Mouse (Mus musculus) kidney, embryonic 16.5 days (tissue): ENCODE data around the gene Chrm4. TPM values are rescaled to one million over a fixed set of nuclear protein-coding genes. Genes with fewer than 3 reads are reported as not detected.

Source experiments
- ATAC-seq: fragments of 200-750 bp; cut with Nextera tagmentation; 2 replicates; pipeline ENCODE4 v1.8.0; 2017; ENCODE audit warnings: moderate TSS enrichment; ENCODE audit not compliant: low FRiP score, low TSS enrichment
- H3K27ac ChIP-seq: fragments of 300-500 bp; sonication (generic); 2 replicates; pipeline ENCODE4 v1.5.1; 2014; ENCODE audit warnings: low read length
- H3K27me3 ChIP-seq: fragments of 300-500 bp; sonication (generic); 2 replicates; pipeline ENCODE4 v1.6.1; 2014; ENCODE audit warnings: low read length, control low read depth, mixed read lengths; ENCODE audit not compliant: insufficient read depth
- H3K36me3 ChIP-seq: fragments of 300-500 bp; sonication (generic); 2 replicates; pipeline ENCODE4 v1.6.1; 2014; ENCODE audit warnings: low read length, control low read depth, mixed read lengths; ENCODE audit not compliant: insufficient read depth
- H3K4me1 ChIP-seq: fragments of 300-500 bp; sonication (generic); 2 replicates; pipeline ENCODE4 v1.6.1; 2014; ENCODE audit warnings: low read length, control low read depth, mixed read lengths; ENCODE audit not compliant: insufficient read depth
- H3K4me2 ChIP-seq: fragments of 300-500 bp; sonication (generic); replicated peaks from 2 replicates; pipeline ENCODE4 v1.6.1; 2014; ENCODE audit warnings: low read depth, low read length
- H3K4me3 ChIP-seq: fragments of 300-500 bp; sonication (generic); 2 replicates; pipeline ENCODE4 v1.5.1; 2014; ENCODE audit warnings: mild to moderate bottlenecking, low read length
- H3K9ac ChIP-seq: fragments of 300-500 bp; sonication (generic); replicated peaks from 2 replicates; pipeline ENCODE4 v1.6.1; 2014; ENCODE audit warnings: low read length
- H3K9me3 ChIP-seq: fragments of 300-500 bp; sonication (generic); 2 replicates; pipeline ENCODE4 v1.6.1; 2016; ENCODE audit warnings: low read length, control low read depth
- WGBS: fragments of 180-500 bp; shearing (Covaris S2); extraction: QIAGEN DNeasy Blood & Tissue Kit; methylation state at CpG from one replicate; pipeline ENCODE4 v1.1.7; 2014; 5-methylcytosine and 5-hydroxymethylcytosine counted together
- polyA plus RNA-seq: library from polyadenylated mRNA; unstranded; fragments of >200 nt; fragmentation: Nextera tagmentation; extraction: Ambion mirVana; gene quantifications from 2 replicates; pipeline ENCODE4 v1.2.1, GENCODE M21; 2015

Gene Chrm4
- polyA plus RNA-seq, 1 experiment from 2014 or later, result 0.11 TPM

DNA sequence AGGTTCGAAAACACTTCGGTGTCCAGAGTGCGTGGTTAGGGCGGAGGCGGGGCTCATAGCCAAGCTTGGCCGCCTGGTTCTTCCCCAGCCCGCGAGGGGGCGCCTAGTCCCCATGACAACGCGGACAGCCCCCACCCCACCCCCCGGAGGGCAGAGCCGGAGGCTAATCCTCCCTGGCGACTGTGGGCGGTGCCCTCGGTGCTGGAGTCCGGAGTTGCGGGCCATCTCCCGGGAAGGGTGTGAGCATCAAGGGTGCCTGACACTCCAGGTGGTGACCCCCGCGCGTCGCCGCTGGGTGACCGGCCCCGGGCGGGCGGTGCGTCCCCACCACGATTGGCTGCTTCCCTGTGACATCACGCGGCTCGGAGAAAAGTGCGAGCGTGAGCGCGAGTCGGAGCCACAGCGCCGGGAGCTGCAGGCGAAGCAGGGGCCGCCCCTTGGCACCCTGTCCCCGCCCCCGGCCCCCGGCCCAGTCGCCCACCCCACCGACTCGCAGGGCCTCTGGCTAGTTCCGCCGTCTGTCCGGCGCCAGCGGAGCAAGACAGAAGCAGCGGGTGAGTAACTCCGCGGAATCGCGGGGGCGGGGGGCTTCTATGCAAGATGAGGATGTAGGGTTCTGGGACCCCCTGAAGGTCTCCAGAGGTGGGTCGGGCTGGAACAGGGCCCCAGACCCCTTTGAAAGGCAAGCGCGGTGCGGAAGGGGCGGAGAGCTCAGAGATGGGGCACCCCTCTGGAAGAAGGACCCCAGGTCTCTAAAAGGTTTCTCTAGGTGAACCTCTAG, 5.1 kb upstream of the Chrm4 start:
- Histone ChIP-seq H3K27me3 (peaks cover 42% of the 10 kb centered on the region), H3K4me2 (peak overlapping the region; percentile 98), H3K4me1 (peaks cover 27% of the 10 kb centered on the region), H3K9ac (peak overlapping the region; percentile 45; the same call in 1 of the 2 replicates), H3K9me3 (no peaks in the 10 kb centered on the region), H3K4me3 (peak overlapping the region; percentile 62), H3K36me3 (peaks cover 16% of the 10 kb centered on the region), H3K27ac (no peak overlapping the region)
- WGBS, result under 1% methylated on average over 64 of the region's 64 CpGs
- peak; percentile 58 for ATAC-seq

DNA sequence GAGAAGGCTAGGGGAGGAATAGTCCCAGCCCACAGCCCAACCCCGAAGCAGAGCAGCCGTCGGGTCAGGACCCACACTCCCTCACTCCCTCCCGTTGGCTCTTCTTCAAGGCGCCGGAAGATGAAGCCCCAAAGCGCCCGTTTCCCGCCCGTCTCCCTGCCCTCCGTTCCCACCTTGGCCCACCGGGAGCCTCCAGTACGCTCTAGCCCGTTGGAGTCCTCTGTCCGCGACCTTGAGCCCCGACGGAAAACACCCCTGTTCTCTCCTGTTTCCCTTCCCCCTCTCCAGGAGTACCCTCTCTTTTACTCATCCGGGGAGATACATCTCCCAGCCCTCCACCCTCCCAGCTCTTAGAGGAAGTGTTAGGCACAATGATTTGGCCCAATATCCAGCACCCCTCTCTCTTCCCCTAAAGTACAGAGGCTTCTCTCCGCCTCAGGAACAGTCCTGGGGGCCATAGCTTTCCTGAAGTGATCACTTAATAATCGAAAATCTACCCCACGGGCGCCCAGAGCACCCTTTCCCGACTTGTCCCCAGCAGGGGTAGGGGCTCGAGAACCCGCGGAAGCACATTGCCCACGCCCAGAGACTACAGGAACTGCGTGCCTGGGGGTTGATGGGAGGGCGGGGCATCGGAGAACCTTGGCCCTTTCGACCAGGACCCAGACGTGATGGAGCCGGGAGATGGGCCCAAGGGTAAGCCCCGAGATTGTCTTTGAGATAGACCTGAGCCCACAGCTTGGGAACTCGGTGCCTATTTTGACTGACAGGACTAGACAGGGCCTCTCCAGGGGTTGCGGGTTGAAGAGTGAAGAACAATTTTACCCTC, 4.2 kb upstream of the Chrm4 start:
- peak overlapping the region; percentile 98 for H3K4me2 ChIP-seq
- 2% methylated on average over 37 of the region's 37 CpGs for WGBS
- no peak; the same call in 1 of the 2 replicates for ATAC-seq

DNA sequence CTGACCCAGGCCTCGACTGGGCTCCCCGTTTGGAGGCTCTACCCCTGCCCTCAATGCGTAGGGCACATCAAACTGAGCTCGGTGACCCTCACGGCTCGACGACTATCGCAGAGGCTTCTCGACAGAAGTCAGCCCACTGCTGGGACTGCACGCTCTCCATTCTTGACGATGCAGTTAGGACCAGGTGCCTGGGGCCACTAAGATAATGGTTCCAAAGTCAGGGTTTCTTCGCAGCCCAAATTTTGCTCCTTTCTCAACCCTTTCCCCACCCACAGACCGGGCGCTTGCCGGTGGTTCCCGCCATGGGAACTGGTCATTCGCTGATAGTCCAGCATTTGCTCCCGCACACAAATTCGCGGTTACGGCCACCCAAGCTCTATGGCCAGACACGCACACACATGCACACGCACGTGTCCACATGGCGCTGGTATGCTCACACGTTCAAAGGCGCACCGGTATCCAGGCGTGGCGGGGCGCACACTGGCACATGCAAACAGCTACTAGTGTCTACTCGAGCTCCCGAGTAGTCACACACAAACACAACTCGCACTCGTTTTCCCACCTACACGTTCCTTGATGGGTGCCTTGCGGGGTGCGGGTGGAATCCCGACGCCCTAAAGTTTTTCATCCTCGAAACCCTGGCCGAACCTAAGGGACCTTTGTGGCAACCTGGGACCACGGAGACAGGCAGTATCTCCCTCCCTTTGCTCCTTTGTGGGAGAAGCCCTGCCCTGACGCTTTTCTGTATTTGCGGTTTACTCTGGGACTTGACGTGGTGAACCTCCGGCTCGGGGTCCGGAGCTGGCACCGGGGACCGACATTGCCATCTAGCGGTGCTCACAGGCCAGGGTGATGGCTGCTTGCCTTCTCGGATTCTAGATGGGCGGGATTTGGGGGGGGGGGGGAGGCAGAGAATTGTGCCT, 3.4 kb upstream of the Chrm4 start:
- H3K9ac ChIP-seq, result no peak overlapping the region
- ATAC-seq, result no peak

More for the DNA sequence above, 4.2 kb upstream of the Chrm4 start:
- no peak overlapping the region for H3K27ac ChIP-seq
- H3K4me3 ChIP-seq, result peak overlapping the region; percentile 62
- peaks cover 42% of the 10 kb centered on the region for H3K27me3 ChIP-seq
- peaks cover 27% of the 10 kb centered on the region for H3K4me1 ChIP-seq
- H3K9ac ChIP-seq, result no peak overlapping the region
- H3K9me3 ChIP-seq, result no peaks in the 10 kb centered on the region
- peaks cover 8% of the 10 kb centered on the region for H3K36me3 ChIP-seq

DNA sequence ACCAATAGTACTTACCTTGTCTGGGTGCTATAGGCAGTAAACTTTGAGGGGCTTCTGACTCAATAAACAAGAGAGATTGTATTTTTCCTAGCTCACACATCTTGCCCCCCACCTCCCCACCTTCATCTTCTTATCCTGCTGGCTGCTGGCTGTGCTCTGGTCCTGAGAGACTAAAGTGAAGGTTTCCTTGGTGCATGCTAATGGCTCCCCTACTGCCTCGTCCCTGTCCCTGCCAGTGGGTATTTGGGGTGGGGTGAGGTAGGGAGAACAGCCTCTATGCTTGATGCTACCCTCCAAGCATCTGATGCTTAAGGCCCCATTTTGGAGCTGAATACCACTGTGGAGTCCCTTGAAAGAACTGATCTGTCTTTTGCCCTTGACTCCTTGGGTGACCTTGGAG, 2.3 kb upstream of the Chrm4 start:
- peaks cover 42% of the 10 kb centered on the region for H3K27me3 ChIP-seq
- 75% methylated on average over 1 of the region's 1 CpGs for WGBS
- no peaks in the 10 kb centered on the region for H3K36me3 ChIP-seq
- H3K4me1 ChIP-seq, result peaks cover 31% of the 10 kb centered on the region
- H3K9ac ChIP-seq, result no peak overlapping the region
- no peak for ATAC-seq
- H3K4me3 ChIP-seq, result no peak overlapping the region
- H3K9me3 ChIP-seq, result no peaks in the 10 kb centered on the region
- H3K4me2 ChIP-seq, result no peak overlapping the region
- no peak overlapping the region for H3K27ac ChIP-seq

More for the DNA sequence above, 3.4 kb upstream of the Chrm4 start:
- WGBS, result 4% methylated on average over 54 of the region's 54 CpGs
- Histone ChIP-seq H3K4me2 (peak overlapping the region; percentile 48), H3K27me3 (peaks cover 42% of the 10 kb centered on the region), H3K4me1 (peaks cover 27% of the 10 kb centered on the region), H3K36me3 (no peaks in the 10 kb centered on the region; the same call in 1 of the 2 replicates), H3K9me3 (no peaks in the 10 kb centered on the region), H3K4me3 (peak overlapping the region; percentile 31), H3K27ac (no peak overlapping the region)

DNA sequence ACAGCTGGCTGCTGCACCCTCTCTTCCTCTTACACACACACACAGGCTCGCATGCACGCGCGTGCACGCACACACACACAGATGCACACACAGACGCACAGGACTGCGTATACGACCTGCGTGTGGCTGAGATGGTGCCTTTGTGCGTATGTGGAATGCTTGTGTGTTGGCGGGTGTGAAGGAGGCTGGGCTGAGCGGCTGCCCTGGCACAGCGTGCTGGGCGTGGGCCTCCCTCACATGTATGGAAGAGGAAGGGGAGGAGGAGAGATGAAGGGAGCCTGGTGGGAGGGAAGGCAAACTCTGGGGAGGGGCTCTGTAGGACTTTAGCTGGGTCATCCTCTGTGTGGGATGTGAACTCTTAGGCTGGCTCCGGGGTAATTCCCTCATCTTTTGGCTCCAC, 1.6 kb upstream of the Chrm4 start:
- Histone ChIP-seq H3K27me3 (peaks cover 42% of the 10 kb centered on the region), H3K36me3 (no peaks in the 10 kb centered on the region), H3K4me3 (no peak overlapping the region), H3K4me1 (peaks cover 37% of the 10 kb centered on the region), H3K4me2 (no peak overlapping the region), H3K9ac (no peak overlapping the region), H3K9me3 (no peaks in the 10 kb centered on the region), H3K27ac (no peak overlapping the region)
- whole genome bisulfite sequencing, result 83% methylated on average over 15 of the region's 15 CpGs
- no peak for ATAC-seq

DNA sequence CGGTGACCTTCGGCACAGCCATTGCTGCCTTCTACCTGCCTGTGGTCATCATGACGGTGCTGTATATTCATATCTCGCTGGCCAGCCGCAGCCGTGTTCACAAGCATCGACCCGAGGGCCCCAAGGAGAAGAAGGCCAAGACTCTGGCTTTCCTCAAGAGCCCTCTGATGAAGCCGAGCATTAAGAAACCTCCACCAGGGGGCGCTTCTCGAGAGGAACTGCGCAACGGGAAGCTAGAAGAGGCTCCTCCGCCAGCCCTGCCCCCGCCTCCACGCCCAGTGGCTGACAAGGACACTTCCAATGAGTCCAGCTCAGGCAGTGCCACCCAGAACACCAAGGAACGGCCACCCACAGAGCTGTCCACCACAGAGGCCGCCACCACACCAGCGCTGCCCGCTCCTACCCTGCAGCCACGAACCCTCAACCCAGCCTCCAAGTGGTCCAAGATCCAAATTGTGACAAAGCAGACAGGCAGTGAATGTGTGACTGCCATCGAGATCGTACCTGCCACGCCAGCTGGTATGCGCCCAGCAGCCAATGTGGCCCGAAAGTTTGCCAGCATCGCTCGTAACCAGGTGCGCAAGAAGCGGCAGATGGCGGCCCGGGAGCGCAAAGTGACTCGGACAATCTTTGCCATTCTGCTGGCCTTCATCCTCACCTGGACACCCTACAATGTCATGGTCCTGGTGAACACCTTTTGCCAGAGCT, 931 bp downstream of the Chrm4 start:
- H3K27ac ChIP-seq, result no peak overlapping the region
- ATAC-seq, result no peak
- WGBS, result 44% methylated on average over 34 of the region's 34 CpGs
- H3K27me3 ChIP-seq, result peaks cover 17% of the 10 kb centered on the region
- H3K9me3 ChIP-seq, result no peaks in the 10 kb centered on the region
- no peaks in the 10 kb centered on the region for H3K36me3 ChIP-seq
- no peak overlapping the region for H3K4me3 ChIP-seq
- peaks cover 35% of the 10 kb centered on the region for H3K4me1 ChIP-seq
- no peak overlapping the region for H3K9ac ChIP-seq
- peak overlapping the region; percentile 17 for H3K4me2 ChIP-seq

DNA sequence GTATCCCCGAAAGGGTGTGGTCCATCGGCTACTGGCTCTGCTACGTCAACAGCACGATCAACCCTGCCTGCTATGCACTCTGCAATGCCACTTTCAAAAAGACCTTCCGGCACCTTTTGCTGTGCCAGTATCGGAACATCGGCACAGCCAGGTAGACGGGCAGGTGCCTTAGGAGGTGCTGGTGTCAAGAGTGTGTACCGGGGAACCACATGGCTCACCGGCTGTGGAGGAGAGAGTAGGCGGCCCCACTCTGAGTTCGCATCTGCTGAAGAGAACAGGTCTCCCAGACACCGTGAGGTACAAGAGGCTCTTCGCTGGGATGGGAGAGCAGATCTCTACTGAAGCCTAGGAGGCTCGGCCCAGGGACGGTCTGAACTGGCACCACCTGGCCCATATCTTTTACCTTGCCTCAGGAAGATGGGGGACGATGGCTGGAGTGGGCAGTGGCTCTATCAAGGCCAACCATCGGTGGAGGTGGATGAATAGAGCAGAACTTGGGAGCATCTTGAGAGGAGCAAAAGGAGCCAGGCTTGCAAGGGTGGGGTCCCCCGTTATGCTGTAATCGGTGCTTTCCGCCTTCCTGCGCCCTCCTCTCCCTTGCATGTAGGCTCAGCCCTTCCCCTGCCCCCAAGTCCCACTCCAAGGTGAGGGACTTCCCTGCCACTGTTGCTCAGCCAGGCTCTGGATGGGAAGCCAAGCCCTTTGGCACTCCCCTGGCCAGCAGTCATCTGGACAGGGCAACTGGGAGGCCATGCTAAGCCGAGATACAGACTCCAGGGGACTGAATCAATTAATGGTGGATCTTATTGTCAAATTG, 1.7 kb downstream of the Chrm4 start:
- ATAC-seq, result no peak

DNA sequence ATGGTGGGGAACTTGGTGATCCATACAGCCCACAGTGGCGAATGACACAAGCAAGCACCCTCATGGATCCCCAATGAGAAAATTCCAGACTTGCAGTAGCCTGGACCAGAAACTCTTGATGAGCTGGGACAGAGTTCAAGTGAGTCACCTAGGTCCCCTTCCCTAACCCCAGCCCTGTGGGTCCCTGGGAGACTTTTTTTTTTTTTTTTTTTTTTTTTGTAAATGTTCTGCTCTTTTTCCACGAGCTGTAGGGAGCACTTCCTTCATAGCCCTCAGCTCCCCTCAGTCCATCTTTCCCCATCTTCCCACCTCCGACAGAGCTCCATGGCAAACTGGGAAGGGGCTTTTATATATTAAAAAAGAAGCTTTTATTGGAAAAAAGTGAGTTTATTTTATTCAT, 2.4 kb downstream of the Chrm4 start:
- peak overlapping the region; percentile 82 for H3K4me3 ChIP-seq
- no peaks in the 10 kb centered on the region for H3K9me3 ChIP-seq
- no peak for ATAC-seq
- WGBS, result 57% methylated on average over 3 of the region's 3 CpGs
- H3K36me3 ChIP-seq, result 0 out of 2 replicates have a peak, but pooled peaks cover 3% of the 10 kb centered on the region
- H3K9ac ChIP-seq, result no peak overlapping the region; the same call in 1 of the 2 replicates
- H3K27me3 ChIP-seq, result peaks cover 3% of the 10 kb centered on the region; the same call in 1 of the 2 replicates
- H3K27ac ChIP-seq, result no peak overlapping the region
- peaks cover 38% of the 10 kb centered on the region for H3K4me1 ChIP-seq
- peak overlapping the region; percentile 77 for H3K4me2 ChIP-seq

More for the DNA sequence above, 1.7 kb downstream of the Chrm4 start:
- 72% methylated on average over 23 of the region's 23 CpGs for WGBS
- H3K27ac ChIP-seq, result no peak overlapping the region
- H3K9me3 ChIP-seq, result no peaks in the 10 kb centered on the region
- peaks cover 35% of the 10 kb centered on the region for H3K4me1 ChIP-seq
- H3K36me3 ChIP-seq, result no peaks in the 10 kb centered on the region
- H3K4me2 ChIP-seq, result no peak overlapping the region
- no peak overlapping the region for H3K9ac ChIP-seq
- peaks cover 9% of the 10 kb centered on the region for H3K27me3 ChIP-seq
- H3K4me3 ChIP-seq, result no peak overlapping the region
